Mouse (Mus musculus): ENCODE data around the gene Ccdc71. TPM values are rescaled to one million over a fixed set of nuclear protein-coding genes. Genes with fewer than 3 reads are reported as not detected.

The Ccdc71 gene
- polyA plus RNA-seq, 1 experiment, result 22.3 TPM

DNA sequence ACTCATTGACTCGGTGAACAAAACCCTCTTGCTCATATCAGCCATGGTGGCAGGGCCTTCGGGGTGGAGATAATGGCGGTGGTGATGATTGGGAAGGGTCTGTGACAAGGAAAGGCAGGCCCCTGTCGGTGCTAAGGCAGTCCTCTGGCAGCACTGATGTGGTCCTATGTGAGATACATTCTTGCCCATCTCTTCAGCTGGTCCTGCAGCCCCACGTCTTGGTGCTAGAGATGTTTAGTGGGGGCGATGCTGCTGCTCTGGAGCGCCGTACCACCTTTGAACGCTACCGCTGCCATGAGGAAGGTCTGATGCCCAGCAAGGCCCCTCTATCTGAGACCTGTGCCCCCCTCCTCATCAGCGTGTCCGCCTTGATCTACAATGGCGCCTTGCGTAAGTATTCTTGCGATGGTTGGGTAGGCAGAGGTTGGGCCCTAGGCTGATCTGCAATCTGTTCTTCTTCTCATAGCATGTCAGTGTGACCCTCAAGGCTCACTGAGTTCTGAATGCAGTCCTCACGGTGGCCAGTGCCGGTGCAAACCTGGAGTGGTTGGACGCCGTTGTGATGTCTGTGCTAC lies 25.1 kb downstream of the Ccdc71 start:
- H3K4me1 ChIP-seq (ENCODE audit: control insufficient read depth, insufficient read depth, low read length), result peaks cover 2% of the 10 kb centered on the region; the same call in 1 of the 2 replicates
- TF ChIP-seq CTCF (IDR thresholded peaks at IDR 0.05; ENCODE audit: extremely low read depth, insufficient read depth, low read length) (no peak), POLR2A (IDR thresholded peaks at IDR 0.05; ENCODE audit: extremely low read depth, insufficient read depth, low read length) (no peak)
- H3K27ac ChIP-seq (ENCODE audit: insufficient read depth, low read length), result no peak overlapping the region
- H3K4me3 ChIP-seq (ENCODE audit: insufficient read depth, low read length), result no peak overlapping the region

GRCm38 (mm10) chr9:108486973-108487530 lies 26.7 kb downstream of the Ccdc71 start:
- no peak for TF ChIP-seq POLR2A (IDR thresholded peaks at IDR 0.05; ENCODE audit: extremely low read depth, insufficient read depth, low read length)
- TF ChIP-seq CTCF (IDR thresholded peaks at IDR 0.05; ENCODE audit: extremely low read depth, insufficient read depth, low read length), result no peak
- Histone ChIP-seq H3K27ac (ENCODE audit: insufficient read depth, low read length) (no peak overlapping the region), H3K4me3 (ENCODE audit: insufficient read depth, low read length) (no peak overlapping the region), H3K4me1 (ENCODE audit: control insufficient read depth, insufficient read depth, low read length) (peaks cover 2% of the 10 kb centered on the region; the same call in 1 of the 2 replicates)

DNA sequence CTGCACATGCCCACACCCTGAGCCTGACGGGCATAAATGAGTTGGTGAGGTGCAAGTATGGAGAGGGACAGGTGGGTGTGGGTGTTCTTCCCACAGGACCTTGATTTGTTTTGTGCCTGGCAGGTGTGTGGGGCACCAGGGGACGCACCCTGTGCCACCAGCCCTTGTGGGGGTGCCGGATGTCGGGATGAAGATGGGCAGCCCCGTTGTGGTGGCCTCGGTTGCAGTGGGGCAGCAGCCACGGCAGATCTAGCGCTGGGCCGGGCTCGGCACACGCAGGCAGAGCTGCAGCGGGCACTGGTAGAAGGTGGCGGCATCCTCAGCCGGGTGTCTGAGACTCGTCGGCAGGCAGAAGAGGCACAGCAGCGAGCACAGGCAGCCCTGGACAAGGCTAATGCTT lies 28.1 kb downstream of the Ccdc71 start:
- no peak overlapping the region for H3K4me3 ChIP-seq (ENCODE audit: insufficient read depth, low read length)
- TF ChIP-seq CTCF (IDR thresholded peaks at IDR 0.05; ENCODE audit: extremely low read depth, insufficient read depth, low read length) (no peak), POLR2A (IDR thresholded peaks at IDR 0.05; ENCODE audit: extremely low read depth, insufficient read depth, low read length) (no peak)
- no peak overlapping the region for H3K27ac ChIP-seq (ENCODE audit: insufficient read depth, low read length)
- peaks cover 4% of the 10 kb centered on the region; the same call in 1 of the 2 replicates for H3K4me1 ChIP-seq (ENCODE audit: control insufficient read depth, insufficient read depth, low read length)

DNA sequence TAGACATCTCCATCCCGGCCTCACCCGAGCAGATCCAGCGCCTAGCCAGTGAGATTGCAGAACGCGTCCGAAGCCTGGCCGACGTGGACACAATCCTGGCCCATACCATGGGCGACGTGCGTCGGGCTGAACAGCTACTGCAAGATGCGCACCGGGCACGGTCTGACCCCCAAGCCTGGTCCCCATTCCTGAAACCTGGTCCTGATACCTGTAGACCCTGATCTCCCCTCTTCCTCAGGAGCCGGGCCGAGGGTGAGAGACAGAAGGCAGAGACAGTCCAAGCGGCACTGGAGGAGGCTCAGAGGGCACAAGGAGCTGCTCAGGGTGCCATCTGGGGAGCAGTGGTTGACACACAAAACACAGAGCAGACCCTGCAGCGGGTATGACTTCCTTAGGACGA lies 28.9 kb downstream of the Ccdc71 start:
- Histone ChIP-seq H3K27ac (ENCODE audit: insufficient read depth, low read length) (no peak overlapping the region), H3K4me3 (ENCODE audit: insufficient read depth, low read length) (no peak overlapping the region), H3K4me1 (ENCODE audit: control insufficient read depth, insufficient read depth, low read length) (peaks cover 4% of the 10 kb centered on the region; the same call in 1 of the 2 replicates)
- TF ChIP-seq POLR2A (IDR thresholded peaks at IDR 0.05; ENCODE audit: extremely low read depth, insufficient read depth, low read length), result no peak
- TF ChIP-seq CTCF (IDR thresholded peaks at IDR 0.05; ENCODE audit: extremely low read depth, insufficient read depth, low read length), result no peak

GRCm38 (mm10) chr9:108489702-108490558 lies 29.6 kb downstream of the Ccdc71 start:
- H3K4me3 ChIP-seq (ENCODE audit: insufficient read depth, low read length), result peak overlapping the region; percentile 45
- TF ChIP-seq CTCF (IDR thresholded peaks at IDR 0.05; ENCODE audit: extremely low read depth, insufficient read depth, low read length), result no peak
- TF ChIP-seq POLR2A (IDR thresholded peaks at IDR 0.05; ENCODE audit: extremely low read depth, insufficient read depth, low read length), result 0 out of 2 replicates have a peak, but pooled peaks have one; percentile 44
- H3K27ac ChIP-seq (ENCODE audit: insufficient read depth, low read length), result peak overlapping the region; percentile 66
- H3K4me1 ChIP-seq (ENCODE audit: control insufficient read depth, insufficient read depth, low read length), result peaks cover 4% of the 10 kb centered on the region; the same call in 1 of the 2 replicates

- H3K4me3 ChIP-seq (ENCODE audit: insufficient read depth, low read length), result peak within 1 kb of the TSS; percentile 45
- peaks cover 4% of the 10 kb centered on the region; the same call in 1 of the 2 replicates for H3K4me1 ChIP-seq (ENCODE audit: control insufficient read depth, insufficient read depth, low read length)
- H3K27ac ChIP-seq (ENCODE audit: insufficient read depth, low read length), result peak within 1 kb of the TSS; percentile 87
- TF ChIP-seq POLR2A (IDR thresholded peaks at IDR 0.05; ENCODE audit: extremely low read depth, insufficient read depth, low read length) (peak; percentile 2; the same call in 1 of the 2 replicates), CTCF (IDR thresholded peaks at IDR 0.05; ENCODE audit: extremely low read depth, insufficient read depth, low read length) (no peak)
Observed at GRCm38 (mm10) chr9:108490559-108491285, 30.4 kb downstream of the Ccdc71 start, which contains the start of gene Usp19. Gene Usp19, plus strand, starts transcription at chr9:108490602.

- peak overlapping the region; percentile 45 for H3K4me3 ChIP-seq (ENCODE audit: insufficient read depth, low read length)
Observed at GRCm38 (mm10) chr9:108491286-108491580, 30.9 kb downstream of the Ccdc71 start.

GRCm38 (mm10) chr9:108492043-108492750 lies 31.9 kb downstream of the Ccdc71 start:
- TF ChIP-seq POLR2A (IDR thresholded peaks at IDR 0.05; ENCODE audit: extremely low read depth, insufficient read depth, low read length) (no peak), CTCF (IDR thresholded peaks at IDR 0.05; ENCODE audit: extremely low read depth, insufficient read depth, low read length) (no peak)
- H3K4me1 ChIP-seq (ENCODE audit: control insufficient read depth, insufficient read depth, low read length), result peaks cover 4% of the 10 kb centered on the region; the same call in 1 of the 2 replicates
- peak overlapping the region; percentile 17; the same call in 1 of the 2 replicates for H3K4me3 ChIP-seq (ENCODE audit: insufficient read depth, low read length)
- H3K27ac ChIP-seq (ENCODE audit: insufficient read depth, low read length), result no peak overlapping the region

More at GRCm38 (mm10) chr9:108491286-108491580, 30.9 kb downstream of the Ccdc71 start:
- Histone ChIP-seq H3K27ac (ENCODE audit: insufficient read depth, low read length) (peak overlapping the region; percentile 87; the same call in 1 of the 2 replicates), H3K4me1 (ENCODE audit: control insufficient read depth, insufficient read depth, low read length) (peaks cover 4% of the 10 kb centered on the region; the same call in 1 of the 2 replicates)
- no peak for TF ChIP-seq CTCF (IDR thresholded peaks at IDR 0.05; ENCODE audit: extremely low read depth, insufficient read depth, low read length)
- no peak for TF ChIP-seq POLR2A (IDR thresholded peaks at IDR 0.05; ENCODE audit: extremely low read depth, insufficient read depth, low read length)

Data from cortical plate, adult 2 months (tissue).